Mouse (Mus musculus) CH12.LX (cell line): ENCODE results near the gene Stat2. TPM values are rescaled to one million over a fixed set of nuclear protein-coding genes. Genes with fewer than 3 reads are reported as not detected.

Source experiments
- DNase-seq: peaks from one replicate; pipeline ENCODE4 v3.0.0-alpha.2; 2013; ENCODE audit errors: extremely low read depth
- H3K27ac ChIP-seq: 2 replicates; pipeline ENCODE4 v1.5.1; 2012; ENCODE audit warnings: low read depth, mild to moderate bottlenecking, control low read depth, moderate library complexity; ENCODE audit not compliant: insufficient read depth
- H3K27me3 ChIP-seq: replicated peaks from 2 replicates; pipeline ENCODE3; 2012; ENCODE audit warnings: inconsistent platforms
- H3K36me3 ChIP-seq, 2 experiments: replicated peaks in 1 of 2; 2 replicates each; pipeline versions ENCODE3 to v1.6.1; 2012; ENCODE audit warnings: inconsistent platforms in 1 of 2, low read length in 1 of 2, mild to moderate bottlenecking in 1 of 2, mixed read lengths in 1 of 2, moderate library complexity in 1 of 2; ENCODE audit not compliant: control insufficient read depth in 1 of 2, insufficient read depth in 1 of 2
- H3K4me1 ChIP-seq, 2 experiments: 2 replicates each; pipeline ENCODE4 v1.6.1; 2012; ENCODE audit warnings: inconsistent platforms in 1 of 2, moderate library complexity in 1 of 2; ENCODE audit not compliant: insufficient read depth in 2 of 2, control insufficient read depth in 1 of 2
- H3K4me2 ChIP-seq: 2 replicates; pipeline ENCODE4 v1.6.1; 2012; ENCODE audit warnings: low read depth, mild to moderate bottlenecking, control low read depth; ENCODE audit not compliant: poor library complexity, insufficient read depth, severe bottlenecking
- H3K4me3 ChIP-seq, 3 experiments: fragments of 150-350 bp in 1 of 3; sonication (generic) in 1 of 3; replicated peaks in 1 of 3; 2 replicates each; pipeline versions ENCODE3 to v1.5.1; 2011 to 2012; ENCODE audit warnings: low read depth in 2 of 3, low read length in 2 of 3, mild to moderate bottlenecking in 2 of 3, moderate library complexity in 2 of 3, control low read depth in 1 of 3, improper control_type of control experiment in 1 of 3, inconsistent platforms in 1 of 3, mixed read lengths in 1 of 3; ENCODE audit not compliant: poor library complexity in 1 of 3
- H3K79me2 ChIP-seq: replicated peaks from 2 replicates; pipeline ENCODE4 v1.6.1; 2012; ENCODE audit warnings: mild to moderate bottlenecking, moderate library complexity; ENCODE audit not compliant: control insufficient read depth, poor library complexity, insufficient read depth, severe bottlenecking; ENCODE audit errors: extremely low read depth
- H3K9ac ChIP-seq: 2 replicates; pipeline ENCODE4 v1.6.1; 2012; ENCODE audit warnings: low read depth, mild to moderate bottlenecking, control low read depth, moderate library complexity; ENCODE audit not compliant: insufficient read depth
- H3K9me3 ChIP-seq: replicated peaks from 2 replicates; pipeline ENCODE3; 2012; ENCODE audit warnings: low read length, inconsistent platforms, mixed read lengths
- CHD1 ChIP-seq: IDR thresholded peaks from 2 replicates; pipeline ENCODE4 v1.6.1; 2012; ENCODE audit warnings: low read depth, low read length, improper control_type of control experiment, inconsistent platforms
- CHD2 ChIP-seq: IDR thresholded peaks from 2 replicates; pipeline ENCODE4 v1.6.1; 2011; ENCODE audit warnings: low read length, improper control_type of control experiment
- CTCF ChIP-seq, 2 experiments: IDR thresholded peaks in 1 of 2; conservative IDR thresholded peaks in 1 of 2; 2 replicates each; pipeline ENCODE4 v1.5.1; 2011 to 2012; ENCODE audit warnings: low read depth in 2 of 2, low read length in 2 of 2, improper control_type of control experiment in 1 of 2, inconsistent platforms in 1 of 2, mild to moderate bottlenecking in 1 of 2, moderate library complexity in 1 of 2
- E2F4 ChIP-seq: IDR thresholded peaks from 2 replicates; pipeline ENCODE4 v1.6.1; 2011; ENCODE audit warnings: low read depth, low read length, improper control_type of control experiment; ENCODE audit not compliant: insufficient replicate concordance
- ETS1 ChIP-seq: conservative IDR thresholded peaks from 2 replicates; pipeline ENCODE4 v1.6.1; 2012; ENCODE audit warnings: low read depth, mild to moderate bottlenecking, inconsistent platforms, low read length, improper control_type of control experiment, moderate library complexity
- HCFC1 ChIP-seq: IDR thresholded peaks from 2 replicates; pipeline ENCODE4 v1.6.1; 2012; ENCODE audit warnings: low read depth, mild to moderate bottlenecking, inconsistent platforms, low read length, improper control_type of control experiment
- IRF4 ChIP-seq: IDR thresholded peaks from 2 replicates; pipeline ENCODE4 v1.6.1; 2014; ENCODE audit warnings: low read depth, mild to moderate bottlenecking, inconsistent platforms, low read length, improper control_type of control experiment
- JUN ChIP-seq: IDR thresholded peaks from 2 replicates; pipeline ENCODE4 v1.6.1; 2011; ENCODE audit warnings: low read depth, mild to moderate bottlenecking, low read length, improper control_type of control experiment, moderate library complexity; ENCODE audit not compliant: insufficient read depth
- JUND ChIP-seq: conservative IDR thresholded peaks from 2 replicates; pipeline ENCODE4 v1.6.1; 2011; ENCODE audit warnings: low read depth, low read length, improper control_type of control experiment
- MAFK ChIP-seq: IDR thresholded peaks from 2 replicates; pipeline ENCODE4 v1.6.1; 2011; ENCODE audit warnings: low read length, improper control_type of control experiment; ENCODE audit not compliant: insufficient replicate concordance
- MAX ChIP-seq: IDR thresholded peaks from 2 replicates; pipeline ENCODE4 v1.6.1; 2011; ENCODE audit warnings: low read length, improper control_type of control experiment
- MAZ ChIP-seq: IDR thresholded peaks from 2 replicates; pipeline ENCODE4 v1.6.1; 2012; ENCODE audit warnings: low read depth, mild to moderate bottlenecking, inconsistent platforms, low read length, improper control_type of control experiment, moderate library complexity
- MEF2A ChIP-seq: IDR thresholded peaks from 2 replicates; pipeline ENCODE4 v1.6.1; 2014; ENCODE audit warnings: low read depth, mild to moderate bottlenecking, inconsistent platforms, low read length, improper control_type of control experiment, borderline replicate concordance
- MXI1 ChIP-seq: IDR thresholded peaks from 2 replicates; pipeline ENCODE4 v1.6.1; 2011; ENCODE audit warnings: mild to moderate bottlenecking, low read depth, low read length, improper control_type of control experiment
- MYC ChIP-seq: IDR thresholded peaks from 2 replicates; pipeline ENCODE4 v1.6.1; 2011; ENCODE audit warnings: low read depth, mild to moderate bottlenecking, improper control_type of control experiment, low read length
- NELFE ChIP-seq: IDR thresholded peaks from 2 replicates; pipeline ENCODE4 v1.6.1; 2011; ENCODE audit warnings: low read depth, low read length, improper control_type of control experiment
- NRF1 ChIP-seq: IDR thresholded peaks from 2 replicates; pipeline ENCODE4 v1.6.1; 2014; ENCODE audit warnings: low read depth, mild to moderate bottlenecking, inconsistent platforms, low read length, improper control_type of control experiment, moderate library complexity
- RCOR1 ChIP-seq: conservative IDR thresholded peaks from 2 replicates; pipeline ENCODE4 v1.6.1; 2012; ENCODE audit warnings: low read depth, mild to moderate bottlenecking, inconsistent platforms, low read length, improper control_type of control experiment
- SIN3A ChIP-seq: IDR thresholded peaks from 2 replicates; pipeline ENCODE4 v1.6.1; 2012; ENCODE audit warnings: low read length, improper control_type of control experiment, inconsistent platforms
- SMC3 ChIP-seq: IDR thresholded peaks from 2 replicates; pipeline ENCODE4 v1.6.1; 2011; ENCODE audit warnings: low read depth, low read length, improper control_type of control experiment
- TCF12 ChIP-seq: IDR thresholded peaks from 2 replicates; pipeline ENCODE4 v1.6.1; 2014; ENCODE audit warnings: low read depth, mild to moderate bottlenecking, inconsistent platforms, low read length, improper control_type of control experiment
- USF1 ChIP-seq: IDR thresholded peaks from 2 replicates; pipeline ENCODE4 v1.6.1; 2014; ENCODE audit warnings: low read depth, mild to moderate bottlenecking, inconsistent platforms, low read length, improper control_type of control experiment
- USF2 ChIP-seq: conservative IDR thresholded peaks from 2 replicates; pipeline ENCODE4 v1.6.1; 2011; ENCODE audit warnings: low read depth, low read length, improper control_type of control experiment
- ZC3H11A ChIP-seq: IDR thresholded peaks from 2 replicates; pipeline ENCODE4 v1.6.1; 2012; ENCODE audit warnings: low read depth, mild to moderate bottlenecking, inconsistent platforms, low read length, improper control_type of control experiment
- dilution Hi-C: fragments of 300-500 bp; cut with MboI; formaldehyde crosslinking; loops from 2 replicates; pipeline ENCODE4 v1.14.3; 2020; ENCODE audit warnings: low sequenced_read_pairs; ENCODE audit not compliant: extremely low pct_unique_long_range_greater_than_20kb, extremely low pct_ligation_motif_present
- in situ Hi-C: fragments of 300-500 bp; cut with MboI; formaldehyde crosslinking; loops from 3 replicates; pipeline ENCODE4 v1.14.3; 2019; ENCODE audit warnings: low sequenced_read_pairs, low pct_ligation_motif_present, low pct_unique_long_range_greater_than_20kb, mixed read lengths
- polyA plus RNA-seq: library from polyadenylated mRNA; unstranded; fragments of >175 nt; gene quantifications from 2 replicates; pipeline ENCODE4 v1.2.1, GENCODE M21; 2012; ENCODE audit warnings: low read depth; ENCODE audit not compliant: insufficient read length
- total RNA-seq, 2 experiments: library from RNA; depleted of rRNA; stranded (reverse); fragments of 300-350 nt in 1 of 2; fragments of >200 nt in 1 of 2; gene quantifications; 2 replicates each; pipeline ENCODE4 v1.2.3; 2012 to 2014

Stat2 gene
- total and polyA plus RNA-seq, 3 experiments = 3.3 to 14.6 (median 12.5) TPM

DNA sequence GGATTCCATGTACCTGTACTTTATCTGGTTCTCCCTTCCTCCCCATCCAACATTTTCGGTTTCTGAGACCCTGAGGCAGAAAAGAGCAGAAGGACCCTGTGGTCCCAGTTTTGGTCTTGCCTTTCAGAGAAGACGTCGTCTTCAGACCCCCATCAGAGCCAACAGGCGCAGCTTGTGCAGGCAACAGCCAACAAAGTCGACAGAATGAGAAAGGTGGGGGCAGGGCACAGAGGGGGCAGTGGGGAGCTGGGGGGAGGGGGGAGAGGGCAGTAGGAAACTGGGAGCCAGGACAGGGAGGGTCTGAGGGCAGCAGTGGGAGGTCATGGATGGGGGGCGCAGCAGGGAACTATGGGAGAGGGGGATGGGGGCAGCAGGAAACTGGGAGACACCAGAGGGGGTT lies 7.8 kb downstream of the Stat2 start:
- Histone ChIP-seq H3K4me3 (no peak overlapping the region), H3K4me1 (no peaks in the 10 kb centered on the region), H3K27ac (no peak overlapping the region)
- dilution Hi-C loops = no loop called here
- no peak for TF ChIP-seq MAFK
- TF ChIP-seq USF1 = no peak
- TF ChIP-seq USF2 = no peak
- no peak for TF ChIP-seq MAZ
- TF ChIP-seq CTCF (conservative IDR thresholded peaks at IDR 0.05 in 1 of 2, IDR thresholded peaks at IDR 0.05 in 1 of 2; ENCODE audit: low read depth in 2 of 2, low read length in 2 of 2) = no peak
- TF ChIP-seq CHD2 = no peak
- TF ChIP-seq ZC3H11A = no peak
- no peak for TF ChIP-seq IRF4
- TF ChIP-seq NELFE = no peak
- no peak for TF ChIP-seq JUND
- no peak for TF ChIP-seq MYC
- no peak for TF ChIP-seq SIN3A
- no peak for TF ChIP-seq JUN
- TF ChIP-seq RCOR1 = no peak
- TF ChIP-seq MEF2A = no peak
- TF ChIP-seq MAX = no peak
- TF ChIP-seq SMC3 = no peak
- no peak for TF ChIP-seq MXI1
- no peak for TF ChIP-seq HCFC1
- TF ChIP-seq, all 38 proteins: peak for 0
- Histone ChIP-seq H3K9ac (no peak overlapping the region), H3K27me3 (no peaks in the 10 kb centered on the region), H3K36me3 (peaks cover 43 to 77% of the 10 kb centered on the region in 2 experiments), H3K79me2 (no peaks in the 10 kb centered on the region), H3K9me3 (no peaks in the 10 kb centered on the region), H3K4me2 (no peak overlapping the region)
- no peak for DNase-seq
- in situ Hi-C loops = no loop called here

DNA sequence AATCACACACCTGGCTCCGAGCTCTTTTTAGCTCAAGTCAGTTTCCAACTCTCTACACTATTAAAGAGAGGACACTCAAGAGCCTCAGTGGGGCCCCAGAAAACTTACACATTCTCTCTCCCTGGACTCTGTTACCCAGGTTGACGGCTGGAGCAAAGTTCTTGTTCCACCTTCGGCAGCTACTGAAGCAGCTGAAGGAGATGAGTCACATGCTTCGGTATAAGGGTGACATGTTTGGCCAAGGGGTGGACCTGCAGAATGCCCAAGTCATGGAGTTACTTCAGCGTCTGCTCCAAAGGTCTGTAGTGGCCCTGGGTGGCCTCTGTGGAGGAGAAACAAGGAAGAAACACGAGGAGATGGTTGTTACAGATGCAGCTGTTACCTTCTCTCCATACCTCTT lies 10.6 kb downstream of the Stat2 start:
- no peak overlapping the region for H3K4me3 ChIP-seq
- dilution Hi-C loops (no loop called here), in situ Hi-C loops (no loop called here)
- DNase-seq = no peak
- H3K9me3 ChIP-seq = no peaks in the 10 kb centered on the region
- no peaks in the 10 kb centered on the region for H3K27me3 ChIP-seq
- H3K27ac ChIP-seq = no peak overlapping the region
- TF ChIP-seq IRF4 (no peak), MAFK (no peak), MEF2A (no peak), MYC (no peak), HCFC1 (no peak), CHD1 (no peak), E2F4 (no peak), ZC3H11A (no peak), TCF12 (no peak), NRF1 (no peak), USF2 (no peak), ETS1 (no peak)
- H3K79me2 ChIP-seq = no peaks in the 10 kb centered on the region
- H3K36me3 ChIP-seq = peaks cover 67 to 94% of the 10 kb centered on the region in 2 experiments
- H3K9ac ChIP-seq = no peak overlapping the region
- peaks cover 0 to 14% of the 10 kb centered on the region in 2 experiments; a peak in 2 of 4 replicates for H3K4me1 ChIP-seq
- H3K4me2 ChIP-seq = no peak overlapping the region
